Mouse (Mus musculus): ENCODE measurements at regions not wholly inside any gene's neighbourhood (a gene's known extent, or its start where the extent isn't known, plus 50 kb on each side); places are given as distances from the start of the nearest gene placed in this dataset.
"Not testable (repeated sequence)": the region's sequence is repeated elsewhere in the genome, so short reads cannot be mapped to it uniquely, and the experiment has no call there.

- H3K9me3 ChIP-seq (ENCODE audit: control insufficient read depth, low read length): no peaks in the 10 kb centered on the region
- H3K27ac ChIP-seq (ENCODE audit: low read length): no peak overlapping the region
- H3K4me1 ChIP-seq (replicated peaks; ENCODE audit: control insufficient read depth, insufficient read depth, low read length): no peaks in the 10 kb centered on the region
- H3K4me3 ChIP-seq (ENCODE audit: low read length): no peak overlapping the region
- H3K36me3 ChIP-seq (ENCODE audit: control insufficient read depth, insufficient read depth, low read length): no peaks in the 10 kb centered on the region
- H3K27me3 ChIP-seq (ENCODE audit: control insufficient read depth, insufficient read depth, low read depth, low read length): no peaks in the 10 kb centered on the region
- no peak overlapping the region for H3K4me2 ChIP-seq (ENCODE audit: low read depth, low read length)
- H3K9ac ChIP-seq (ENCODE audit: low read length): no peak overlapping the region
- 66% methylated on average over 7 of the region's 7 CpGs for whole genome bisulfite sequencing
- no peak for ATAC-seq (ENCODE audit: low read depth)
Measured at GRCm38 (mm10) chr14:116698437-116698836, 226.7 kb upstream of the Gpc6 start.

- not testable (repeated sequence) for H3K36me3 ChIP-seq (ENCODE audit: control insufficient read depth, insufficient read depth, low read length); H3K9ac ChIP-seq (ENCODE audit: low read length); H3K27me3 ChIP-seq (ENCODE audit: control insufficient read depth, insufficient read depth, low read depth, low read length); ATAC-seq (ENCODE audit: low read depth); H3K4me3 ChIP-seq (ENCODE audit: low read length); H3K27ac ChIP-seq (ENCODE audit: low read length); H3K4me1 ChIP-seq (replicated peaks; ENCODE audit: control insufficient read depth, insufficient read depth, low read length); H3K9me3 ChIP-seq (ENCODE audit: control insufficient read depth, low read length); H3K4me2 ChIP-seq (ENCODE audit: low read depth, low read length)
- WGBS: 60% methylated on average over 6 of the region's 6 CpGs
Measured at GRCm38 (mm10) chr14:116734596-116734995, 190.5 kb upstream of the Gpc6 start.

- Histone ChIP-seq H3K27ac (ENCODE audit: low read length) (no peak overlapping the region), H3K9ac (ENCODE audit: low read length) (no peak overlapping the region), H3K36me3 (ENCODE audit: control insufficient read depth, insufficient read depth, low read length) (no peaks in the 10 kb centered on the region), H3K27me3 (ENCODE audit: control insufficient read depth, insufficient read depth, low read depth, low read length) (no peaks in the 10 kb centered on the region), H3K4me2 (ENCODE audit: low read depth, low read length) (no peak overlapping the region), H3K4me3 (ENCODE audit: low read length) (no peak overlapping the region), H3K9me3 (ENCODE audit: control insufficient read depth, low read length) (no peaks in the 10 kb centered on the region), H3K4me1 (replicated peaks; ENCODE audit: control insufficient read depth, insufficient read depth, low read length) (no peaks in the 10 kb centered on the region)
- peak; percentile 52 for ATAC-seq (ENCODE audit: low read depth)
- 54% methylated on average over 7 of the region's 7 CpGs for WGBS
Measured at GRCm38 (mm10) chr14:116754438-116755157, 170.5 kb upstream of the Gpc6 start.

- no peak for ATAC-seq (ENCODE audit: low read depth)
- no peaks in the 10 kb centered on the region for H3K27me3 ChIP-seq (ENCODE audit: control insufficient read depth, insufficient read depth, low read depth, low read length)
- H3K36me3 ChIP-seq (ENCODE audit: control insufficient read depth, insufficient read depth, low read length): no peaks in the 10 kb centered on the region
- H3K9ac ChIP-seq (ENCODE audit: low read length): no peak overlapping the region
- H3K4me1 ChIP-seq (replicated peaks; ENCODE audit: control insufficient read depth, insufficient read depth, low read length): no peaks in the 10 kb centered on the region
- H3K9me3 ChIP-seq (ENCODE audit: control insufficient read depth, low read length): no peaks in the 10 kb centered on the region
- H3K27ac ChIP-seq (ENCODE audit: low read length): no peak overlapping the region
- 68% methylated on average over 2 of the region's 2 CpGs for WGBS
- H3K4me2 ChIP-seq (ENCODE audit: low read depth, low read length): no peak overlapping the region
- H3K4me3 ChIP-seq (ENCODE audit: low read length): no peak overlapping the region
Measured at GRCm38 (mm10) chr14:116761429-116761828, 163.7 kb upstream of the Gpc6 start.

- no peak overlapping the region for H3K27ac ChIP-seq (ENCODE audit: low read length)
- 74% methylated on average over 4 of the region's 4 CpGs for WGBS
- no peaks in the 10 kb centered on the region for H3K27me3 ChIP-seq (ENCODE audit: control insufficient read depth, insufficient read depth, low read depth, low read length)
- no peaks in the 10 kb centered on the region for H3K36me3 ChIP-seq (ENCODE audit: control insufficient read depth, insufficient read depth, low read length)
- no peaks in the 10 kb centered on the region for H3K9me3 ChIP-seq (ENCODE audit: control insufficient read depth, low read length)
- H3K4me3 ChIP-seq (ENCODE audit: low read length): no peak overlapping the region
- ATAC-seq (ENCODE audit: low read depth): no peak
- H3K4me2 ChIP-seq (ENCODE audit: low read depth, low read length): no peak overlapping the region
- H3K9ac ChIP-seq (ENCODE audit: low read length): no peak overlapping the region
- H3K4me1 ChIP-seq (replicated peaks; ENCODE audit: control insufficient read depth, insufficient read depth, low read length): no peaks in the 10 kb centered on the region
Measured at GRCm38 (mm10) chr14:116771120-116771519, 154.0 kb upstream of the Gpc6 start.

GRCm38 (mm10) chr14:116771671-116772070 is 153.4 kb upstream of the Gpc6 start:
- 71% methylated on average over 3 of the region's 3 CpGs for WGBS
- no peak overlapping the region for H3K27ac ChIP-seq (ENCODE audit: low read length)
- no peaks in the 10 kb centered on the region for H3K9me3 ChIP-seq (ENCODE audit: control insufficient read depth, low read length)
- no peak overlapping the region for H3K9ac ChIP-seq (ENCODE audit: low read length)
- H3K4me3 ChIP-seq (ENCODE audit: low read length): no peak overlapping the region
- no peaks in the 10 kb centered on the region for H3K4me1 ChIP-seq (replicated peaks; ENCODE audit: control insufficient read depth, insufficient read depth, low read length)
- ATAC-seq (ENCODE audit: low read depth): no peak
- H3K36me3 ChIP-seq (ENCODE audit: control insufficient read depth, insufficient read depth, low read length): no peaks in the 10 kb centered on the region
- H3K27me3 ChIP-seq (ENCODE audit: control insufficient read depth, insufficient read depth, low read depth, low read length): no peaks in the 10 kb centered on the region
- H3K4me2 ChIP-seq (ENCODE audit: low read depth, low read length): no peak overlapping the region

- no peaks in the 10 kb centered on the region for H3K9me3 ChIP-seq (ENCODE audit: control insufficient read depth, low read length)
- WGBS: 91% methylated on average over 3 of the region's 3 CpGs
Measured at GRCm38 (mm10) chr14:116779661-116780060, 145.5 kb upstream of the Gpc6 start.

GRCm38 (mm10) chr14:116783840-116784239 is 141.3 kb upstream of the Gpc6 start:
- Histone ChIP-seq H3K36me3 (ENCODE audit: control insufficient read depth, insufficient read depth, low read length) (no peaks in the 10 kb centered on the region), H3K9me3 (ENCODE audit: control insufficient read depth, low read length) (no peaks in the 10 kb centered on the region), H3K27me3 (ENCODE audit: control insufficient read depth, insufficient read depth, low read depth, low read length) (no peaks in the 10 kb centered on the region), H3K4me3 (ENCODE audit: low read length) (no peak overlapping the region), H3K4me2 (ENCODE audit: low read depth, low read length) (no peak overlapping the region), H3K27ac (ENCODE audit: low read length) (no peak overlapping the region), H3K9ac (ENCODE audit: low read length) (no peak overlapping the region), H3K4me1 (replicated peaks; ENCODE audit: control insufficient read depth, insufficient read depth, low read length) (no peaks in the 10 kb centered on the region)
- no peak for ATAC-seq (ENCODE audit: low read depth)
- 65% methylated on average over 3 of the region's 3 CpGs for WGBS

More at GRCm38 (mm10) chr14:116779661-116780060, 145.5 kb upstream of the Gpc6 start:
- Histone ChIP-seq H3K4me2 (ENCODE audit: low read depth, low read length) (no peak overlapping the region), H3K27me3 (ENCODE audit: control insufficient read depth, insufficient read depth, low read depth, low read length) (no peaks in the 10 kb centered on the region), H3K4me3 (ENCODE audit: low read length) (no peak overlapping the region), H3K9ac (ENCODE audit: low read length) (no peak overlapping the region), H3K27ac (ENCODE audit: low read length) (no peak overlapping the region), H3K4me1 (replicated peaks; ENCODE audit: control insufficient read depth, insufficient read depth, low read length) (no peaks in the 10 kb centered on the region), H3K36me3 (ENCODE audit: control insufficient read depth, insufficient read depth, low read length) (no peaks in the 10 kb centered on the region)
- ATAC-seq (ENCODE audit: low read depth): no peak

- Histone ChIP-seq H3K27ac (ENCODE audit: low read length) (no peak overlapping the region), H3K4me3 (ENCODE audit: low read length) (no peak overlapping the region), H3K4me1 (replicated peaks; ENCODE audit: control insufficient read depth, insufficient read depth, low read length) (no peaks in the 10 kb centered on the region), H3K9ac (ENCODE audit: low read length) (no peak overlapping the region), H3K4me2 (ENCODE audit: low read depth, low read length) (no peak overlapping the region), H3K36me3 (ENCODE audit: control insufficient read depth, insufficient read depth, low read length) (no peaks in the 10 kb centered on the region), H3K27me3 (ENCODE audit: control insufficient read depth, insufficient read depth, low read depth, low read length) (no peaks in the 10 kb centered on the region), H3K9me3 (ENCODE audit: control insufficient read depth, low read length) (no peaks in the 10 kb centered on the region)
- no peak for ATAC-seq (ENCODE audit: low read depth)
- WGBS: 79% methylated on average over 3 of the region's 3 CpGs
Measured at GRCm38 (mm10) chr14:116806504-116806903, 118.6 kb upstream of the Gpc6 start.

GRCm38 (mm10) chr14:116808581-116808980 is 116.5 kb upstream of the Gpc6 start:
- Histone ChIP-seq H3K27ac (ENCODE audit: low read length) (no peak overlapping the region), H3K4me1 (replicated peaks; ENCODE audit: control insufficient read depth, insufficient read depth, low read length) (no peaks in the 10 kb centered on the region), H3K4me3 (ENCODE audit: low read length) (no peak overlapping the region), H3K27me3 (ENCODE audit: control insufficient read depth, insufficient read depth, low read depth, low read length) (no peaks in the 10 kb centered on the region), H3K9ac (ENCODE audit: low read length) (no peak overlapping the region), H3K4me2 (ENCODE audit: low read depth, low read length) (no peak overlapping the region), H3K9me3 (ENCODE audit: control insufficient read depth, low read length) (no peaks in the 10 kb centered on the region), H3K36me3 (ENCODE audit: control insufficient read depth, insufficient read depth, low read length) (no peaks in the 10 kb centered on the region)
- ATAC-seq (ENCODE audit: low read depth): no peak
